Mouse (Mus musculus) heart, adult 8-10 months (tissue): ENCODE measurements around the gene Nomo1. TPM values are rescaled to one million over a fixed set of nuclear protein-coding genes. Genes with fewer than 3 reads are reported as not detected.

Experiments
- DNase-seq: peaks from one replicate; pipeline ENCODE4 v3.0.0; 2022; ENCODE audit warnings: low spot score
- total RNA-seq, 4 experiments: library from RNA; stranded (reverse); gene quantifications; 2 replicates each; pipeline ENCODE4 v1.2.4; 2022

The Nomo1 gene
- 100 to 1,000 TPM in 1 of 4 experiments, 10 to 100 TPM in 3; 87.3 to 107 (median 96.3) TPM for total RNA-seq

DNA sequence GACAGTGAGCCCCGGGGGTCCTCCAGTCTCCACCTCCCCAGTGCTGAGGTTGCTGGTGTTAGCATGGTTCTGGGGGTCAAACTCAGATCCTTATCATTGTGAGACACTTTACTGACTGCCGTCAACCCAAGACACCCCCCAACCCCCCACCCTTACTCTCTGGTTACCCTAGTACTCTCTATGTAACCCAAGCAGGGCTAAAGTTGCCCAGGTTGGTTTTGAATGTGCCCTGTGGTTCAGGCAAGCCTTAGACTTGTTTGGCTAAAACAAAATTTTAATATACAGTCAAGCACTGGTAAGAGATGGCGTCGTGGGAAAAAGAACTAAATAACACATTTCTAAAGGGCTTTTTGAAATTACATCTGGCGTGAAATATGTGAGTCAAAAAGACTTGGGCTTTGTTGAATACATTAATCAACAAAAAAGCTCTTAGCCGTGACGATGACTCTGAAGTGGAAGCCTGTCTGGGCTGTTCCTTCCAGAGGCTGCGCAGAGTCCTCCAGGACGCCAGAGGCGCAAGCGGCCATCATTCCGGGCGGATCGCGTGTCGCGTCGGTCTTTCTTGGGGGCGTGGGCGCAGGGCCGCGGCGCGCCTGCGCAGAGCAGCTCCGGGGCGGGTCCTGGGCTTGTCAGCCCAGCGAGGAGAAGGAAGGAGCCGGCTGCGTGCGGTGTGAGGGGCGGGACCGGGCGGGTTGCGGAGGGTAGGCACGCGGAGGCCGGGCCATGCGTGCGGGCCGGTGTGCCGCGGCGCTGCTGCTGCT, at the start of gene Nomo1:
TSS of gene Nomo1 (plus strand) at position 590 of the 761 bp plus-strand sequence.
- DNase-seq, result peak; percentile 96

DNA sequence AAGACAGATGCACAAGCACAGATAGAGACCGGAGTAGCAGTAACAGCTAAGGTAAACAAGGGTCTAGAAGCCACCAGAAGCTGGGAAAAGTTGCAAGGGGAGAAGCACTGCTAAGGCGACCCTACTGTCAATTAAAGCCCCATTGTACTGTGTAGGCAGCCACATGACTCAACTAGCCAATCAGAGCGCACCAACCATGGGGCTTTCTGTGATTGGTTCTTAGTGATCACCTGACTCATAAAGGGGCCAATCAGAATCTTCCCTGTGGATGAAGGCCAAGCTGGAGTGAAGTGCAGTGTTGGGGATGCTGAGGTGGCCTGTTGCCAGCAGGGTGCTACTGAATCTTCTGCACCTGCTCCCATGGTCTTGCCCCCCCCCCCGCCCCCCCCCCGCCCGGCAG, 46.6 kb upstream of the Nomo1 start:
- no peak for DNase-seq

DNA sequence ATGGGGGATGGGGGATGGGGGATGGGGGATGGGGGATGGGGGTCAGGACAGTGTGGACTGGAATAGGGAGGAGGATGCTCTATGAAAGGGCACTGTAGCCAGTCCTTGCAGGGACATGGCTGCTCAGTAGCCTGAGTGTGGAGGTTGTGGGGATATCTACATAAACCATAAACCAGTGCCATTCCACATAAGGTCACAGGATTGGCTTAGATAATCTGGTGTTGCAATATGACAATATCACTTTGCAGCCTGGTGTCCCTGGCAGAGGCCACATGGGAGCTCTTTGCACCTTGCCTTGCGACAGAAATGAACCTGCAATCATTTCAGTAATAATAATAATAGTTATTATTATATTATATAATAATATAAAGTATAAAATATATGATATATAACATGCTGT, 45.2 kb upstream of the Nomo1 start:
- DNase-seq, result no peak

DNA sequence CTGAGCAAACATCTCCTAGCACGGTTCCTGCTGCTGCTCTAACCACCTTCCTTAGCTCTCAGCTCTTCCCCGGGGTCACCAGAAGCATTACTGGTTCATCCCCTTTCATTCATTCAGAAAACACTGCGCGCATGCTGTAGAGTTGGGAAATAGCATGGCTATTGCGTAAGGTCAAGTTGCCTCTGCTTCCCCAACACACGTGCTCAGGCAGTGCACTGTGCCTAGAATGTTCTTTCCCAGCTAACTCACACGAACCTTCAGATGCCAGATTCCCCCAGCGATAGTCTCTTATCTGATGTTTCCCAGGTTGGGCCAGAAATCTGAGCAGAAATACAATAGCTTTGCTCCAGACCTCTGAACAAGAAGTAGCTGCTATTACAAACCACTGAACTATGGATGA, 41.0 kb upstream of the Nomo1 start:
- DNase-seq, result no peak

DNA sequence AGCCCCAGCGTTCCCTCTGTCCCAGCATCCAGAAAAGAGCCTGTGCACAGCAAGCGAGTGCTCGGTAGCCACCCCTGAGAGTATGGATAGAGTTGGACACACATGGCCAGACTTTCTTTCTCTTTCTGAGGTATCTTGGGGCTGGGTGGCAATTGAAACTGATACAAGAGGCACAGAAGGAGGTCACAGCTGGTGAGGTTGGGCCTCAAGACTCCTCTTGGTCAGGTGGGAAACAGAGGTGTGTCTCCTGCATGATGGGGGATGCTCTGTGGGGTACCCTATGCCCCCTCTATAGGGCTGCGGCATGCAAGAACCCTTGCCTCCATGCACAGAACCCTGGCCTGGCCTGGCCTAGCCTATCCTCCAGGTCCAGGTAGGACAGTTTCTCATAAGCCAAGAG, 32.9 kb upstream of the Nomo1 start:
- no peak for DNase-seq

DNA sequence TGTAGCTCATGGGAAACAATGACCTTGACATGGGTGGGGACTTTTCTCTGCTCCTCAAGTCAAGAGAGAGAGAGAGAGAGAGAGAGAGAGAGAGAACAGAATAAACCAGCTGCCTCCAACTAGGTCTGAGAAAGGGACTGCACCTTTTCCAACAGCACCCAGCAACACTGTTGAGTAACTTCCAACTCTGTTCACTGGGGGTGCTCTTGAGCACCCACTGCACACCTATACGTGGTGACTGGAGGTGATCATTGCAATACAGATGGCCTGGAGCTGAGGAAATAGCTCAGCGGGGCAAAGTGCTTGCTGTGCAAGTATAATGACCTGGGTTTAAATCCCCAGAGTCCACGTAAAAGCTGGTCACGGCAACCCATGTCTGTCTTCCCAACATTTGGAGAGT, 30.8 kb upstream of the Nomo1 start:
- DNase-seq, result no peak

DNA sequence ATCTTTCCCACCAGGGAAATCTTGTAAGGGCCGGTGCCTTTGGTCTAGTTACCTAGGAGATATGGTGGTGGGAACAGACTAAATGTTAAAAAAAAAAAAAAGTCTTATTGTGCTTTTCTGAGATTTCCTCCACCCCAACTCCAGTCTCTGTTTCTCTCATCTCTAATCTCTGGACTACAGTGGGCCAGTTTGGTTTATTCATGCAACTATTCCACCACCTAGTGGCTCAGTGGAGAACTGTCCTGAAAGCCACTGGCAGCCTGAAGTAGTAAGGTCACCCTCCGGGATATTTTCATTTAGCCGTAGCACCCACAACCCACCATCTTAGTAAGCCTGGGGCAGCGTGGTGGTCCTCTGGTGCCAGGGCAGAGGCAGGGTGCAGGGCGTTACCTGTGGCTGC, 23.9 kb upstream of the Nomo1 start:
- peak; percentile 52 for DNase-seq

DNA sequence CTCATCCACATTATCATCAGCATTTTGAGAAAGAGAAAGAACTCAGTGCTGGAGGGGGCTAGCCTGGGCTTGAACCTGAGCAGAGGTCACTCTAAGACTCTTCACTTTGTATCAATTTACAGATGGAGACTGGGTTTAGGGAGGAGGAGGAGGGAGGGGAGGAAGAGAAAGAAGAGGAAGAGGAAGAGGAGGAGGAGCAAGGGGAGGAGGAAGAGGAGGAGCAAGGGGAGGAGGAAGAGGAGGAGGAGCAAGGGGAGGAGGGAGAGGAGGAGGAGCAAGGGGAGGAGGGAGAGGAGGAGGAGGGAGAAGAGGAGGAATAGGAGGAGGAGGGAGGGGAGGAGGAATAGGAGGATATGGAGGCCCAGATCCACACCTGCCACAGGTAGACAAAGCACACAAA, 21.4 kb upstream of the Nomo1 start:
- no peak for DNase-seq

DNA sequence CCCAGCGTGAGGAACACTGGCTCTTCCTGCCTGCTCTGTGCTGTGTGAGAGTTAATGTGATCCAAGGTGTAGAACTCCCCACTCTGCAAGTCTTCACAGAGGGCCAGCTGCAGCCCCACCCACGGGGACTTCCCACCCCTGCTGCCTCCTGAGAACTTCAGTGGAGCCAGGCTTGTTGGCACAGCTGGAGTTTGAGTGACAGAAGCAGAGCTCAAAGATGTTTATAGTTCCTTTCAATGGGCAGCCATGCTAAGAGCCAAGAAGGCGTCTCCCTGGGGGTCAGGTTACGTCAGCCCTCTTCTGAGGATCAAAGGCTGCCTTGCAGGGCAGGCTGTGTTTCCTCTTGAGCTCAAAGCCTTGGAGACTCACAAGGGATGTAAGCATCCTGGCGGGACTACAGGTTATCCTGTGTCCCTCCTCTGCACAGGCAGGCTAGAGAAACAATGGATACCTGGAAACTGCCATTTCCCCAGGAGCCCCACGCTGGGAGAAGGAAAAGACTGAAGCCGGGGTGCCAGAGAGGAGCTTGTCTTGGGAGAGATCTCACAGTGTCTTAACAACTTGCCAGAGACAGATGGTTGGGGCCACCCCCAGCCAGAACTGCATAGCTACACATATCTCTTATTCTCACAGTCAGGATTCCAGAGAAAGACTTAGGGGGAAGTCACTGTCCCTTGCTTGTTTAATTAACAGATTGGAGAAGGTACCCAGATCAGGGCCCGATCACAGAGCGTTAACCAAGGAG, 20.1 kb upstream of the Nomo1 start:
- DNase-seq, result no peak

DNA sequence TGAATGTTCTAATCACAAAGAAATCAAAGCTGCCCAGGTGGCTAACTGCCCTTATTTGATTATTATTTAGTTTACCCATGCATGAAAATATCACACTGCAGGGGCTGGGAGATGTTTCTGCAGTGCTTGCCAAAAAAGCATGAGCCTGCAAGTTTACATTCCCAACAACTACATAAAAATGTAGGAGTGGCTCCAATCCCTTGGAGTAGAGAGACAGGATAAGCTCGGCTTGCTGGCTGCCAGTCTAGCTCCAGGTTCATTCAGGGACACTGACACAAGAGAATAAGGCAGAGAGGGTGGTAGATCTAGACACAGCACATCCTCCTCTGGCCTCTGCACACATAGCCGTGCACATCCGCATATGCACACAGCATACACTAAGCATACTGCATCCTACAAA, 13.9 kb upstream of the Nomo1 start:
- DNase-seq, result no peak

DNA sequence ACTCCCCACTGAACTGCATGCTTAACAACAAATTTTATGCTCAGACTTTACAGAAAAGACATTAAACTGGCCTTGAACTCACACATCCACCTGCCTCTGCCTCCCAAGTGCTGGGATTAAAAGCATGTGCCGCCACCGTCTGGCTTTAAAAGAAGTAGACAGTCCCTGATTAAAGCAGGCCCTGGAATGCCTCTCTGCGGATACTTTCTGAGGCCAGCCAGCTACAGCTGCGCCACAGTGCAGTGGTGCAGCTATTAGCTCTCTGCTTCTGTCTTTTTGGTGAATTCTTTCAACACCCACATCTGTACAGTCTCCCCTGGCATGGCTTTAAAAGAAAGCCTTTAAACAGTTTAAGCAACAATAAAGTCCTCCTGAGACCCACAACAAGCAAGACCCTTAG, 11.5 kb upstream of the Nomo1 start:
- DNase-seq, result no peak

DNA sequence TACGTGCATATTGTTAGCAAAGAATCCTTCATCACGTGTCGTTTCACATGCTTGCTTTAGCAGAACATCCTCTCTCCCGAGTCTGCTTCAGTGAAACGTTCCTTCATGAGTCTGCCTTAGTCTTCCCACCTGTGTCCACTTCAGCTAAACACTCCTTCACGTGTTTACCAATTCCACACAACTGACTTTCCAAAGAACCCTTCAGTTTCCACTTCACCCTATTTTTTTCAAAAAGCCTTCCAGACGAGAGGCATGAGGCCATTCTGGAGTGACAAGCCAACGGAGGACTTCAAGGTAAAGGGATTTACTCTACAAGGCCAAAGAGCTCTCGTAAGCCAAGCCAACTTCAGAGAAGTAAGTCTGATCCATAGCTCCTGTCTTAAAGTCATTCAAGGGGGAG, 8.1 kb upstream of the Nomo1 start:
- no peak for DNase-seq

DNA sequence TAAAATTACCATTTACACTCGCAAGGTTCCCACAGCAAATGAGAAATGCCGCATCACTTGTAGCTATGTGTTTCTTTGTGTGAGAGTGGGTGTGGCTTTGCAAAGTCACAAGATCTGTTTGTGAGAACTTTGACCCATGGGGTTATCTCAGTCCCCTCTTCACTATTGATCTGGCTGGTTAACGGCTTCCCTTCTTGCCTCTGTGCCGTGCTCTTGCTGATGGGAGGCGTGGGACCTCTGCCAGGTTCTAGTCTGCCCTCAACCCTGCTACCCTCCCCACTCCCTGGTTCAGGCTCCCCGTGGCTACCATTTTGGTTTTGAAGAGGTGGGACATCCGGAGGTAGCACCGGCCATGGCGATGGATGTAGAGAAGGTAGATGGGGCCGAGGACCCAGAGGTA, 4.8 kb upstream of the Nomo1 start:
- no peak for DNase-seq

DNA sequence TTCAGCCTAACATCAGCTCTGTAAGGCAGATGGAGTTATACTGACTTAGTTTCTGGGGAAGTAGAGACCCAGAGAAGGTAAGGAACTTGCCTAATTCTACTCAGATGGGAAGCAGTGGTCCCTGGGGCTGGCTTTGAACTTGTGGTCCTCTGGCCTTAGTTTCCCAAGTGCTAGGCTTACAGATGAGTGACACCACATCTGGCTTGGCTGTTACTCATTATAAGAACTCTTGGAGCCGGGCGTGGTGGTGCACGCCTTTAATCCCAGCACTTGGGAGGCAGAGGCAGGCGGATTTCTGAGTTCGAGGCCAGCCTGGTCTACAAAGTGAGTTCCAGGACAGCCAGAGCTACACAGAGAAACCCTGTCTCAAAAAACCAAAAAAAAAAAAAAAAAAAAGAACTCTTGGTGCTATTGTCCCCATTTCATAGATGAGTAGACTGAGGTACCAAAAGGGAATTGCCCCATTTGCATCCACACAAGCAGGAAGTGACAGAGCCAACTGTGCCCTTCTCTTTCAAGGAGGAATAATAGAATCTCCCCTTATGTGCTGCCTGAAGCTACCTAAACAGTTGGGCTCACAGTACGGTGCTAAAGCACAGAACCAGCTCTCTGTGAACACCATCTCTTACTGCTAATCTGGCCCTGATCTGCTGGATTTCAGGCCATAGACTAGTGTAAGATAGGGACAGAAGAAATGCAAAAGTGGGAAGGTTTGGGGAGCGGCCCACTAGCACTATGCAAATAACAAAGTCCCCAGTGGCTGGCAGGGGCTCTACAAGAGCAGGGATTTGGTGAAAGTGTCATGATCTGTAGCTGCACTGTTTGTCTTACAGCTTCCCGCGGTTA, 4.0 kb upstream of the Nomo1 start:
- no peak for DNase-seq

DNA sequence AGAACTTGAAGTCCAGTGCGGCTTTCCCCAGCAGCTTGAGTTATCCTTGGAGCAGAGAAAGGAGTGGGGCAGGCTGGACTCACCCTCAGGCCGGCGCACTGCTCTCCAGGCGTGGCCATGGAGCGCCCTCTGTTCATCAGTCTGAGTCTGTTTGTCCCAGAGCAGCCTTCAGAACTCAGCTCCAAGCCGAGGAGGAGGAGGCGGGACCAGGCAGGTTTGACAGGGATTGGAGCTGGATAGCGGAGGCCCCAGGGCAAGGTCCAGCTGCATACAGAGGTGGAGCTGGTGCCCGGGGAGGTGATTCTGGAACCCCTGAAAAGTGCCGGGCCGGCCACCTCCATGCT, 3.4 kb upstream of the Nomo1 start, which contains the start of gene Abcc6:
TSS of gene Abcc6 (minus strand) at position 158 of the 344 bp plus-strand sequence.
- DNase-seq, result no peak

DNA sequence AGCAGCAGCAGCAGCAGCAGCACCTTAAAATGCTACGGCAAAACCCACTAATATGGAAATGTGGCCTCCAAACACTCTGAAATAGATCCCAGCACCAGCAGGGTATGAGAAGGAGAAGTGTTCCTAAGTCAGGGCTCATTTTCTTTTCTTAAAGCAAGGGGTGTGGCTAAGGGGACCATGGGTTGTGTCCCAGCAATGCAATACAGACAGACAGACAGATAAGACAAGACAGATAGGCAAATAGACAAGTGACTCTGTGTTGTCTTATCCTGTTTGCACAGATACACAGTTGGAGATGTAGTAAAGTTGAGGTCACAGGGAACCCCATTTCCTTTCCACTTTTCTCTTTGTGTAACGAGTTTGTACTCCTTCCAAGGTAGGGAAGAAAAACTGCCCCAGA, 2.4 kb upstream of the Nomo1 start:
- no peak for DNase-seq

DNA sequence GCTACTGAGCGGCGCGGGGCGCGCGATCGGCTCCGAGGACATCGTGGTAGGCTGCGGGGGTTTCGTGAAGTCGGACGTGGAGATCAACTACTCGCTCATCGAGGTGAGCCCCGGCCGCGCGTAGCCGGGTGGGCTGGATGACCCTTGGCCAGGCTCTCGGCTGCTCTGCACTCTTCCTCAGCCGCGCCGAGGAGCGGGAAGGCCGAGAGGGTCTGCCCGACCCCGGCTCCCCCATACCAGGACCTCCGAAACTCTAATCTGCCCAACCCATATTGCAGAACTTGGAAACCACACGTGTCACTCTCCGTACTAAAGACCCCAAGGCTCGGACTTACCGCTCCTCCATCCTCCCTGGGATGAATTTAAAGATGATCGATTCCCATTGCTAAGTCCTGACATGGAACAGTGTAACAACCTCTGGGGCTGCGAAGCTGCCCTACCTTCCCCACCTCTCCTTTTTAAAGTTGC, 406 bp downstream of the Nomo1 start:
- DNase-seq, result no peak

DNA sequence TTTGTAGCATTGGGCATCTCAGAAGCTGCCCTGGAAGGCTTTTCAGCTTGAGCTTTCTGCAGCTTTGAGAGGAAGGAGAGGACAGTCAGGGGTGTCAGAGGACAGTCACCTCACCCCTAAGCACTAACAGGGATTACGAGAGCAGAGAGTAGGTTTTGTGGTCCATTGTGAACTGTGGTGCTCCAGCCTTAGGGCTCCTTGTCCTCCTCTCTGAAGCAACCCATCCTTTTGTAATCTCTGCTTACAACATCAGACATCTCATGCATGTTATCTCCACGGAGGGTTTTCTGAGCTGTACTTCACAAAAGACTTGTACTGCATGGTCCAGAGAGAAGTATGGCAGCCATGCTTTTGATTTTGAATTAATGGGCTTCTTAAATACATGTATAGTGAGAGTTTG, 1.5 kb downstream of the Nomo1 start:
- no peak for DNase-seq

DNA sequence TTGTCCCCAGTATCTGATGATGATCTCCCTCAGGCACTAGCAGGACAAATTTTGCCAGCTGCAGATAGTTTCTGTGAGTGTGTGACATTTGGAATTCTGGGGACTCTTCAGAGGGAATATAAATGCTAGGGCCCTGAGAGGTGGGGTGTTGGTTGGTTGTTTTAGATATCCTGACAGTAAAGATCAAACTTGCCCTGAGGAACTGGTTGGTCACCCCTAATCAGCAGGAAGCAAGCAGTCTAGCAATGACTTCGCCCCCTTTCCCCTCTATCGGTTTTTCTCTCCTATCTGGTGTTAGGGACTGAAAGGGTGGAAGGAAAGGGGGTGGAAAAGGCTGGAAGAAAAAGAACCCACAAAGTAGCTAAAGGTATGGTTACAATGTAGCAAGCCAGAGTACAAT, 2.0 kb downstream of the Nomo1 start:
- no peak for DNase-seq

DNA sequence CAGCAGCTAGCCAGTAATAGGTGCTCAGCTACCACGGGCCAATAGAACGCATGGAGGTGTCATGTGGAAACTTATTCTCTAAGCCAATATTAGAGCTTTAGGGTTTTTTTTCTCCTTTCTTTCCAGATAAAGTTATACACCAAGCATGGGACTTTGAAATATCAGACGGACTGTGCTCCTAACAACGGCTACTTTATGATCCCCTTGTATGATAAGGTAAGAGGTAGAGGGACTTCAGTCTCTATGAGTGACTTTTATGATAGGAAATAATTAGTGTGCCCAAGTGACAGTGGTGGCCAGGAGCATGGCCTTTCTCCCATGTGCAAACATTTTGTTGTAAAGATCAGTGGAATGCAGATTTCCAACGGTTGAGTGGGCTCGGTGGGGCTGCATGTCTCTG, 3.9 kb downstream of the Nomo1 start:
- no peak for DNase-seq

DNA sequence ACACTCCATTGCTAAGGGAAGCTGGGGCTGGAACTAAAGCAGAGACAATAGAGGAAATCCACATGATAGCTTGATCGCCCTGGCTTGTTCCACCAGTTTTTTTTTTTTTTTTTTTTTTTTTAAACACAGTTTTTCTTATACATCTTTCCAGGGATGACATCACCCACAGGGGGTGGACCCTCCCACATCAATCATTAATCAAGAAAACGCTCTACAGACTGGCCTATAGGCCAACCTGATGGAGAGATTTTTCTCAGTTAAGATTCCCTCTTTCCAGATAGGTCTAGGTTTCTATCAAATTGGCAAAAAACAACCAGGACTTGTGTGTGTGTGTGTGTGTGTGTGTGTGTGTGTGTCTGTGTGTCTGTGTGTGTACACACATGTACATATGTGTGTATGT, 6.4 kb downstream of the Nomo1 start:
- DNase-seq, result no peak

DNA sequence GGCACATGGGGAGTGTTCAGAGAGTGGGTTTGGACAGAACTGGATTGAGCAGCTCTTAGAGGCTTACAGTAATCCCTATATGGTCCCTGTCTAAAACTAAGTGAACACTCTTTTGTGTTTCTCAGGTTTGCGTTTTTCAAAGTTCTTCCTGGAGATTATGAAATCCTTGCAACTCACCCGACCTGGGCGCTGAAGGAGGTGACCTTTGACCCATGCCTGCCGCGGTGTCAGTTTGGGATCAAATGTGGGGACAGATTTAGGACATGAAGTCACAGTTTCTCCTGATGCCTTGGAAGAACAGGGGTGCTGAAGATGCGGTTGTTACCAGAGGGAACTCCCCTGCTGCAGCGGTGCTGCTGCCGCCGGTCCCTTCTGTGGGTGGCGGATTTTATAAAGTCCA, 10.6 kb downstream of the Nomo1 start:
- DNase-seq, result no peak
